Mouse (Mus musculus) adrenal gland, postnatal 36 days (tissue): ENCODE measurements at regions not wholly inside any gene's neighbourhood (a gene's known extent, or its start where the extent isn't known, plus 50 kb on each side); places are given as distances from the start of the nearest gene placed in this dataset. TPM values are rescaled to one million over a fixed set of nuclear protein-coding genes. Genes with fewer than 3 reads are reported as not detected.

ENCODE experiments used
- microRNA-seq: library from miRNA; unstranded; fragments of <30 nt; microRNA quantifications from one replicate; pipeline ENCODE4 v1.2.0, GENCODE M21; 2021

Small RNA genes in the stretch of these regions (microRNA-seq; reads per million reads assigned to microRNA genes)
- not detected for gene Gm23659
